Mouse (Mus musculus) erythroblast, embryonic 14.5 days (primary cell): ENCODE data around the gene Pcdh7. TPM values are rescaled to one million over a fixed set of nuclear protein-coding genes. Genes with fewer than 3 reads are reported as not detected.

ENCODE experiments used
- H3K27me3 ChIP-seq: 2 replicates; pipeline ENCODE4 v1.6.1; 2012; ENCODE audit warnings: inconsistent platforms; ENCODE audit not compliant: control insufficient read depth
- H3K36me3 ChIP-seq: 2 replicates; pipeline ENCODE4 v1.6.1; 2012; ENCODE audit warnings: mild to moderate bottlenecking, inconsistent platforms; ENCODE audit not compliant: control insufficient read depth
- H3K4me1 ChIP-seq: 2 replicates; pipeline ENCODE4 v1.6.1; 2012; ENCODE audit warnings: inconsistent platforms; ENCODE audit not compliant: control insufficient read depth
- H3K4me3 ChIP-seq: replicated peaks from 2 replicates; pipeline ENCODE3; 2012; ENCODE audit warnings: moderate library complexity, mild to moderate bottlenecking, inconsistent platforms
- H3K9me3 ChIP-seq: 2 replicates; pipeline ENCODE4 v1.6.1; 2012; ENCODE audit warnings: low read length, inconsistent platforms, mixed read lengths; ENCODE audit not compliant: control insufficient read depth
- GATA1 ChIP-seq: IDR thresholded peaks from 2 replicates; pipeline ENCODE4 v1.6.1; 2012; ENCODE audit warnings: low read length, inconsistent platforms, mixed read lengths
- TAL1 ChIP-seq: IDR thresholded peaks from 3 replicates; pipeline ENCODE4 v1.6.1; 2012; ENCODE audit warnings: low read length, inconsistent platforms, mixed read lengths
- polyA plus RNA-seq: library from polyadenylated mRNA; stranded (reverse); fragments of >175 nt; gene quantifications from 2 replicates; pipeline ENCODE4 v1.2.3, GENCODE M21; 2012

Gene Pcdh7
- polyA plus RNA-seq, 1 experiment: 0.01 TPM

DNA sequence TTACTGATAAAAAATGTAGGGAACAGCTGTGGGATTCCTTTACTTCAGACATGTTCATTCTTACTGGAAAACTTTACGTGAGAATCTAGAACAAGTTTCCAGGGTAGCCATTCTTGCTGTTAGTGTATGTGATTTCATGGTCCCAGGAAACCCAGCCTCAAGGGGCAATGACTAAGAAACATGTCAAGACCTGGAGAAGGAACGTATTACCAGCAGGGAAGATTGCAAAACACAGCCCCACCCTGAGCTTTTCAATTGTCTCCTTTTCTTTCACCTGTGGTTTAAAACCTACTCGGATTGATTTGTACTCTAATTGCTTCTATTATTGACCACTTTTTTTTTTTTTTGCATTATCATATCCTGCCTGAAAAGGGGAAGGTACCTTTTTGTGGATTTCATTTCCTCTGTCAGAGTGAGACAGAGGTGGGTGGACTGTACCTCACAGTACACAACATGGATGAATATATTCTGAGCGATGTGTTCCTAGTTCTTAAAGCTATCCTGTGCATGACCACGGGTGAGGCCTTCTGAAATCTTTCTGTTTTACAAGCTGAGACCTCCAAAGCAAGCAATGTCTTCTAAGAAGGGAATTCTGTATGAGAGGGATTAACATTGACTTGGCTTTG is 98.3 kb downstream of the Pcdh7 start:
- TF ChIP-seq GATA1 (no peak), TAL1 (no peak)
- Histone ChIP-seq H3K9me3 (no peaks in the 10 kb centered on the region), H3K36me3 (no peaks in the 10 kb centered on the region), H3K4me3 (no peak overlapping the region), H3K4me1 (no peaks in the 10 kb centered on the region), H3K27me3 (no peaks in the 10 kb centered on the region)

DNA sequence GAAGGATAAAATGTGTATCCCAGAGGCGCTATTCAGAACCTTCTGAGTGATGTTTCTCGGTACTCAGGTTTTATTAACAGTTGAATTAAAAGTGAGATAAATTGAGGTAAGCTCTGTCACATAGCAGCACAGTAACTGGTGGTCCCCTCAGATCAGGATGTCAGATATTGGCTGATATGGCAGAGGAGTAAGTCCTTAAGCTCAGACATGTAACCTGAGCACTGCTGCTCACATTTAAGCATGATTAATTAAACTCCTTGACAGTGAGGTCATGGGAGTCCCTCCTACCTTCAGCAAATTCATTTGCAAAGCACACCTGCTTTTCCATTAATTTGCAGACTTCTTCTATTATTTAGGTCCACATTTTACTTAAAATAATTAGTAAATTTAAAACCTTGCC is 102.0 kb downstream of the Pcdh7 start:
- no peaks in the 10 kb centered on the region for H3K4me1 ChIP-seq
- TF ChIP-seq GATA1 (no peak), TAL1 (no peak)
- no peaks in the 10 kb centered on the region for H3K27me3 ChIP-seq

DNA sequence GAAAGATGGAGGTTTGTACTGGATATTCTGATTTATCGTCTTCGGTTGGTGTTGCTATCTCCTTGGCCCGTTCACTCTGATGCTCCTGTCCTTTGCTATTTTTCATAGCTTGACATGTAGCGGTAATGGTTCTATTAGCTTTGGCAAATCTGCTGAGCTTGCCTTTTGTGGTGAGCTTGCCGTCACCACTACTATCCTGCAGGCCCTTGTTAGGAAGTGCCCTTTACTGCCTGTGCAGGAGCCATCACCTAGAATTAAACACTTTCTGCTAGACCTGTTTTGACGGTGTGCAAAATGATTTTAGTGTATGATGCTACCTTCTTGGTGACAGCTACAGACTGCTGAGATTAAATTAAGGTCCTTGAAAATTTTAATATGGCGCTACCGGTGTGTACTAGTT is 103.3 kb downstream of the Pcdh7 start:
- Histone ChIP-seq H3K9me3 (no peaks in the 10 kb centered on the region), H3K4me1 (no peaks in the 10 kb centered on the region), H3K36me3 (no peaks in the 10 kb centered on the region), H3K27me3 (no peaks in the 10 kb centered on the region), H3K4me3 (no peak overlapping the region)
- TF ChIP-seq GATA1 (no peak), TAL1 (no peak)

More for the DNA sequence above, 102.0 kb downstream of the Pcdh7 start:
- Histone ChIP-seq H3K4me3 (no peak overlapping the region), H3K36me3 (no peaks in the 10 kb centered on the region), H3K9me3 (no peaks in the 10 kb centered on the region)

DNA sequence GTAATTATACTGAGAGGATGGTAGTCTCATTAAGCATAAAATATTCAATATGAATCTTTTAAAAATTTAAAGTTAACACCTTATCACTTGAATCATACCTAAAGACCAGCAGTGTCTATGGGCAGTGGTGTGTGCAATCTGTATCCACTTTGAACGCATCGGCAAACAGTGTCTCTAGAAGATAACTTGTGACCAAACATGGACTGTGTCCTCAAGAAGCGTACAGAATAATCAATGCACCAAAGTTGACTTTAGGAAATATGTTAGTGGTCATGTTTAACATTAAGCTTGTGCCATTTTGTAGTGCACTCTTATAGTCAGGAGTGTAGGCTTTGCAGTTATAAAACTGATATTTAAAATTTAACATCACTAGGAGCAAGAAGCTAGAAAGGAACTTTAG is 110.7 kb downstream of the Pcdh7 start:
- H3K4me3 ChIP-seq: no peak overlapping the region
- H3K36me3 ChIP-seq: no peaks in the 10 kb centered on the region
- no peaks in the 10 kb centered on the region for H3K9me3 ChIP-seq
- no peaks in the 10 kb centered on the region for H3K4me1 ChIP-seq
- no peaks in the 10 kb centered on the region for H3K27me3 ChIP-seq
- TF ChIP-seq TAL1 (no peak), GATA1 (no peak)

DNA sequence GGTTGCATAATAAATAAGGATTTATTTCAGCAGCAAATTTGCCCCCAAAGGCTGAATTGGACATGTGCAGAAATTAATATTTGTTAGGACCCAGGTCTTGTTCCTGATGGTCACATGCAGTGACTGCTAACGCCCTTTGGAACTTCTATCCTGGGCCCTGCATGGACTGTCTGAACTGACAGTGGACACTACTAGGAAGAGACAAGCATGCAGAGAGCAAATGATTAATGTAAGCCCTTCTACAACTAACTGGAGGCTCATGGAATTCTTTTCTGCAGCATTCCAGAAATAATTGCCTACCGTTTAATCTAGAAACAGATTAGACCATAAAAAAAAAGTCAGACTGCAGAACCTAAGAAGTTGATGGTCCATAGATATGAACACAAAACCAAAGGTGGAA is 119.4 kb downstream of the Pcdh7 start:
- no peak for TF ChIP-seq GATA1
- no peak for TF ChIP-seq TAL1
- H3K4me1 ChIP-seq: no peaks in the 10 kb centered on the region
- H3K9me3 ChIP-seq: no peaks in the 10 kb centered on the region
- no peaks in the 10 kb centered on the region for H3K36me3 ChIP-seq
- H3K4me3 ChIP-seq: no peak overlapping the region
- H3K27me3 ChIP-seq: no peaks in the 10 kb centered on the region

DNA sequence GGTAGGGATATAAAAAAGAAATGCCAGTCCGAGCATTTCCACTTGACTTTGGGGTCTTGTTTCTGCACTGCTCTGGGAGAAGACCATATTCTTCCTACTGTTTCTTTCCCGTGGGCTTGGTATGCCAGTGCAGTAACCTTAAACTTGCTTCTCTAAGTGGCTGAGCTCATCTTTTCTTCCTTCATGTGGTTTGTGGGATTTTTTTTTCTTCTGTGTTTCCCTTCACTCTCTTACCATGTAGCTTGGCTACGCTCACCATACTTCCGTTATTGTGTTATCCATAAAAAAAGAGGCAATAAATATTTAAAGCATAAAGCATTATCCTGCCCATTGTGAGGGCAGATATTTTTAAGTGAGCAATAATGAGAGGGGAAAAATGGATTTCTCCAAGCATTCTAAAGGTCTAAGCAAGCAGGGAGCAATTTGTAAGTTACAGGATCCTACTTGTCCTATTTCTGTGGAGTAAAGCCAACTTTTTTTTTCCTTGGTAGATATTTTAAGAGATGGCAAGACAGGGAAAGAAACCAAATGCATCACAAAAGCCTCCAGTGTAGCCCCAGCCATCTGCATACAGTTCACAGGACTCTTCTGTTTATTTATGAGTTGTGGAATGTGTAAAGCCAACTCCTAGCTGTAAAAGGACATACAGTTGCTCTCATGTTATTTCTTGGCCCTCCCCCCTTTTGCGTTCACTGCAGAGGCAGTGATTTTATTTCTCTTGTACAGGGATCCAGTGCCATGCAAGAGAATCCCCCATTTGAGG is 123.8 kb downstream of the Pcdh7 start:
- Histone ChIP-seq H3K4me1 (no peaks in the 10 kb centered on the region), H3K9me3 (no peaks in the 10 kb centered on the region), H3K4me3 (no peak overlapping the region), H3K27me3 (no peaks in the 10 kb centered on the region), H3K36me3 (no peaks in the 10 kb centered on the region)
- TF ChIP-seq TAL1: no peak
- TF ChIP-seq GATA1: no peak

DNA sequence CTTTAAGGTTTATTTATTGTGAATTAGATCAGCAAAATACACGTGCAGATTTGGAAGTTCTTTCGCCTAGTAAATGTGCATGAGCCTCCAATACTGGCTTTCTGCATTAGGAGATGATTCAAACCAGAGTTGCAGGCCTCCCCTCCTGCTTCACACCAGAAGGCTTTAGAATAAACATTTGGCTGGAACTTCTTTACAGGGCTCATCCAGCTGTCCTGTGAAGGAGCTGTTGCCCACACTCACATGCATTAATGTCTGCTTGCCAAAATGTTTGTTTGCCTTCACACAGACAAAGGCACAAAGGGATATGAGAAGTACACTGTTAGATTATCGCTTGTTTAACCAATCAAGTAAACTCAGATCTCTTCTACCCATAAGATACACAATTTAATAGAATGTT is 129.7 kb downstream of the Pcdh7 start:
- Histone ChIP-seq H3K9me3 (no peaks in the 10 kb centered on the region), H3K4me1 (no peaks in the 10 kb centered on the region), H3K36me3 (no peaks in the 10 kb centered on the region), H3K27me3 (no peaks in the 10 kb centered on the region), H3K4me3 (no peak overlapping the region)
- TF ChIP-seq TAL1 (no peak), GATA1 (no peak)

DNA sequence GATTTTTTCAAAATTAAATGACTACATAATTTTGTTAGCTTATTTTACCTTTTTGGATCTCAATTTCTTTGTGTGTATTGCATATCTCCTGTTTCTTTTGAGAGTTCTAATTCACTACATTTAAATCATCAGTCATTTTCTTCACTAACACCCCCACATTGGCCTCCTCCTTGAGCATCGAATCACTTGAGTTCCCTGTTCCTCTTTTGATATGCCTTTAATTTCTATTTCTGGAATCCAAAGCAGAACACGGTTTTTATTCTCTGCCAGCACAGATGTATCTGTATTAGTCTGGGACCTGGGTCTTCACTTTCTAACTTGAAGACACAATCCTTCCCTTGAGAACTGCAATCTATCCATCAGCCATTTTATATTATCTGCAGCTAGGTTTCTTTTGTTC is 132.3 kb downstream of the Pcdh7 start:
- Histone ChIP-seq H3K27me3 (no peaks in the 10 kb centered on the region), H3K4me1 (no peaks in the 10 kb centered on the region), H3K36me3 (no peaks in the 10 kb centered on the region), H3K4me3 (no peak overlapping the region), H3K9me3 (no peaks in the 10 kb centered on the region)
- no peak for TF ChIP-seq TAL1
- no peak for TF ChIP-seq GATA1

DNA sequence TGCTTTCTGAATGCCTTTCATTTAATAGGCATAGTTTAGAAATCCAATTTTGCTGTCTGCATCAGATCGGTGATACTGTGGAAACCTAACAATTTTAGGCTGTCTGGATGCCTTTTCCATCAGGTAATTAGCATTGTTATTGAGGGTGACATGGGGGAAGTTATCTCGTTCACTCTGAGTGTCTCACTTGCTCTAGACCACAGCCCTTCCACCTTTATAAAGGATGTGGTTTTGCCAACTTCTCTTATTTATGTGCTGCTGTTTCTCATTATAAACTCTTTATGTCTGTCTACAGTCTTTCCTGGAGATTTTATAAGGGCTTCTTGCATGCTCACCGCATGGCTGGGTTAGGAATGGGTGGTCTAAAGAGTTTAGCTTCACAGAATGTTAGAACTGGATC is 139.5 kb downstream of the Pcdh7 start:
- no peak overlapping the region for H3K4me3 ChIP-seq
- no peaks in the 10 kb centered on the region for H3K4me1 ChIP-seq
- no peak for TF ChIP-seq GATA1
- no peaks in the 10 kb centered on the region for H3K9me3 ChIP-seq
- H3K27me3 ChIP-seq: no peaks in the 10 kb centered on the region
- H3K36me3 ChIP-seq: no peaks in the 10 kb centered on the region
